Comparison of ENCODE assay signal across 8 mouse cellular contexts in the genomic region with DNA sequence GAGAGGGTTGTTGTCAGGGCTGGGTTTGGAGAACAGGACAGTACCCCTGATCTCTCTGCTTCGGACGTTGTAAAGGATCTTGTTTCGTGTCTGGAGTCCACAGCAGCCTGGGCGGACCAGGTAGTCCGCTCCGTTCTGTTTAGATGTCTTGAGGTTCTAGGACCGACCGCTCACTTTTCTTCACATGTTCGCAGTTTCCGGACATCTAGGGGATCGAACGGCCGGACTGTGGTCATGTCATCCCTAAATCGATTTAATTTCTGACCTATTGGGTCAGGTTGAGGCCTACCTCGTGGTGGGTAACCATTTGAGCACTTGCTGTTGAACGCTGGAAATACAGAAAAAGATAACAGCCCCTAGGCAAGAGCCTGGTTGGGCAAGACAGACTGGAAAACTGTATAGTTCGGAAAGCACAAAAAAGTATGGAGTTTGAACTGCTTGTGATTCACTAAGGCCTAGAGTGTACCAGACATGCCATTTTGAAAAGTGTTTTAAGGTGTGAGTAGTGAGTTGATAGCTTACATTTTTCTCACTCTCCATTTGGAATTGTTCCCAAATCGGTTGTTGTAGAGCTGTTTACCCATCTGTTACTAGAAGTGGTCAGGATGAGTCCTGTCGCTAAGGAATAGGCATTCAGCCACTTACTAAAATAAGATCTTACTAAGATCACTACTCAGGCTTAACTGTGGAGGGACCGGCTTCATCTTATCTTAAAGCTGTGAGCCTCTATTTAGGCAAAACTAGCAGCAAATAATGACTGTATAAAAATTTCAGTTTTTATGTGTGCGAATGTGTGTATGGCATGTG. TPM values are rescaled to one million over a fixed set of nuclear protein-coding genes. Genes with fewer than 3 reads are reported as not detected.
DNase-seq lines count a peak whose midpoint lies in the region; ATAC-seq lines count a peak whose summit lies in the region.

No protein-coding gene starts in this region.

- peak overlapping the region; percentile 60 for H3K4me2 ChIP-seq in kidney, embryonic 14.5 days (replicated peaks; ENCODE audit: low read depth, low read length)
- H3K4me2 ChIP-seq in hindbrain, embryonic 16.5 days (ENCODE audit: low read length): peak overlapping the region; percentile 62
- H3K4me2 ChIP-seq in midbrain, embryonic 16.5 days (ENCODE audit: low read length): peak overlapping the region; percentile 69

- intact Hi-C loops in left cerebral cortex, postnatal 36 days (cut with DNase I): loop anchor here (1.0 to 2.0 kb wide), 2 partner anchors 41 to 124 kb away; a partner anchor contains a TSS

- H3K4me1 ChIP-seq in kidney, embryonic 14.5 days (ENCODE audit: control insufficient read depth, insufficient read depth, low read length): no peaks in the 10 kb centered on the region
- peaks cover 12% of the 10 kb centered on the region for H3K4me1 ChIP-seq in hindbrain, embryonic 16.5 days (ENCODE audit: control insufficient read depth, insufficient read depth, low read depth, low read length)
- H3K4me1 ChIP-seq in midbrain, embryonic 16.5 days (ENCODE audit: control insufficient read depth, insufficient read depth, low read length): peaks cover 11% of the 10 kb centered on the region

- peak overlapping the region; percentile 66 for H3K9ac ChIP-seq in kidney, embryonic 14.5 days (ENCODE audit: low read depth, low read length)
- peak overlapping the region; percentile 75 for H3K9ac ChIP-seq in hindbrain, embryonic 16.5 days (ENCODE audit: low read depth, low read length)
- peak overlapping the region; percentile 74 for H3K9ac ChIP-seq in midbrain, embryonic 16.5 days (ENCODE audit: low read depth, low read length)

- H3K4me3 ChIP-seq in kidney, embryonic 14.5 days (ENCODE audit: low read length): peak overlapping the region; percentile 62
- peak overlapping the region; percentile 76 for H3K4me3 ChIP-seq in hindbrain, embryonic 16.5 days (ENCODE audit: low read length)
- peak overlapping the region; percentile 67 for H3K4me3 ChIP-seq in midbrain, embryonic 16.5 days (ENCODE audit: low read depth, low read length)

- no peaks in the 10 kb centered on the region for H3K9me3 ChIP-seq in kidney, embryonic 14.5 days (ENCODE audit: control insufficient read depth, low read length)
- no peaks in the 10 kb centered on the region for H3K9me3 ChIP-seq in hindbrain, embryonic 16.5 days (ENCODE audit: control insufficient read depth, low read length)
- no peaks in the 10 kb centered on the region for H3K9me3 ChIP-seq in midbrain, embryonic 16.5 days (replicated peaks; ENCODE audit: control insufficient read depth, low read length, poor library complexity, severe bottlenecking)

- whole genome bisulfite sequencing in kidney, embryonic 14.5 days: 13% methylated on average over 21 of the region's 21 CpGs
- WGBS in hindbrain, embryonic 16.5 days: 16% methylated on average over 19 of the region's 21 CpGs
- WGBS in midbrain, embryonic 16.5 days: 15% methylated on average over 21 of the region's 21 CpGs

- no peak for DNase-seq in kidney, adult 9 months
- peak; percentile 80 for DNase-seq in brain, adult 2 months (ENCODE audit: low read depth, low spot score)
- DNase-seq in left cerebral cortex, postnatal 36 days (ENCODE audit: low spot score in 2 of 2): no peak
- no peak for DNase-seq in urinary bladder, postnatal 25 days (ENCODE audit: low spot score)
- DNase-seq in ovary, postnatal 14 days (ENCODE audit: low spot score): no peak

- ATAC-seq in kidney, embryonic 14.5 days (ENCODE audit: low FRiP score, low TSS enrichment): no peak
- ATAC-seq in hindbrain, embryonic 16.5 days: no peak
- ATAC-seq in midbrain, embryonic 16.5 days: no peak

- no peaks in the 10 kb centered on the region for H3K36me3 ChIP-seq in kidney, embryonic 14.5 days (ENCODE audit: control insufficient read depth, insufficient read depth, low read length)
- H3K36me3 ChIP-seq in hindbrain, embryonic 16.5 days (ENCODE audit: control insufficient read depth, insufficient read depth, low read length): no peaks in the 10 kb centered on the region
- H3K36me3 ChIP-seq in midbrain, embryonic 16.5 days (ENCODE audit: control insufficient read depth, insufficient read depth, low read length): no peaks in the 10 kb centered on the region; the same call in 1 of the 2 replicates

- H3K27ac ChIP-seq in kidney, embryonic 14.5 days (ENCODE audit: low read depth, low read length): no peak overlapping the region; the same call in 1 of the 2 replicates
- H3K27ac ChIP-seq in hindbrain, embryonic 16.5 days (ENCODE audit: low read depth, low read length): peak overlapping the region; percentile 88
- peak overlapping the region; percentile 86; the same call in 1 of the 2 replicates for H3K27ac ChIP-seq in midbrain, embryonic 16.5 days (ENCODE audit: low read length)

- no peaks in the 10 kb centered on the region for H3K27me3 ChIP-seq in kidney, embryonic 14.5 days (ENCODE audit: control insufficient read depth, insufficient read depth, low read length)
- no peaks in the 10 kb centered on the region for H3K27me3 ChIP-seq in hindbrain, embryonic 16.5 days (replicated peaks; ENCODE audit: control insufficient read depth, insufficient read depth, low read length)
- H3K27me3 ChIP-seq in midbrain, embryonic 16.5 days (ENCODE audit: control insufficient read depth, insufficient read depth, low read depth, low read length): no peaks in the 10 kb centered on the region

RNA-seq across cellular contexts. Expression of a gene that starts 15.3 kb away (rescaled TPM):
- polyA plus RNA-seq in kidney, embryonic 14.5 days (2014; fragmentation: Nextera tagmentation; extraction: Ambion mirVana): 3.9 and 7.7 TPM in 2 replicates
- polyA plus RNA-seq in hindbrain, embryonic 16.5 days (2015; fragmentation: Nextera tagmentation; extraction: Ambion mirVana): 59.2 and 59.9 TPM in 2 replicates
- 52.1 and 53.8 TPM in 2 replicates for polyA plus RNA-seq in midbrain, embryonic 16.5 days (2015; fragmentation: Nextera tagmentation; extraction: Ambion mirVana)
- total RNA-seq in left cerebral cortex, postnatal 36 days (2021): 100 to 1,000 TPM; 258 TPM

RNA-seq across cellular contexts. Expression of a gene that starts 42.7 kb away (rescaled TPM):
- polyA plus RNA-seq in kidney, embryonic 14.5 days (2014; fragmentation: Nextera tagmentation; extraction: Ambion mirVana): not detected in 2 replicates
- polyA plus RNA-seq in hindbrain, embryonic 16.5 days (2015; fragmentation: Nextera tagmentation; extraction: Ambion mirVana): 0.20 and 0.67 TPM in 2 replicates
- polyA plus RNA-seq in midbrain, embryonic 16.5 days (2015; fragmentation: Nextera tagmentation; extraction: Ambion mirVana): 0.11 TPM in 1 of 2 replicates, not detected in the other
- total RNA-seq in left cerebral cortex, postnatal 36 days (2021): 1 to 10 TPM in 1 of 2 experiments, under 1 TPM in 1; 0.44 to 1.1 TPM
